Mouse (Mus musculus): ENCODE results near the gene Ldlrad1. TPM values are rescaled to one million over a fixed set of nuclear protein-coding genes. Genes with fewer than 3 reads are reported as not detected.

Ldlrad1 gene
- 0.21 and 0.29 TPM in 2 replicates for polyA plus RNA-seq (2012; rRNA removed)

- WGBS, result 89% methylated on average over 3 of the region's 3 CpGs
- no peak for DNase-seq (ENCODE audit: low read depth, low spot score)
Observed at GRCm38 (mm10) chr4:107208880-107209279, at the start of gene Ldlrad1. TSS of gene Ldlrad1 (plus strand) at chr4:107209180.

- DNase-seq (ENCODE audit: low read depth, low spot score), result no peak
- WGBS, result 84% methylated on average over 8 of the region's 8 CpGs
Observed at GRCm38 (mm10) chr4:107160181-107160580, 48.8 kb upstream of the Ldlrad1 start.

GRCm38 (mm10) chr4:107163341-107163740 is 45.6 kb upstream of the Ldlrad1 start:
- no peak for DNase-seq (ENCODE audit: low read depth, low spot score)
- 87% methylated on average over 10 of the region's 10 CpGs for WGBS

GRCm38 (mm10) chr4:107163756-107164587 is 45.0 kb upstream of the Ldlrad1 start:
- 34% methylated on average over 9 of the region's 9 CpGs for WGBS
- DNase-seq (ENCODE audit: low read depth, low spot score), result no peak

GRCm38 (mm10) chr4:107166700-107167099 is 42.3 kb upstream of the Ldlrad1 start:
- WGBS, result 32% methylated on average over 5 of the region's 5 CpGs

GRCm38 (mm10) chr4:107167798-107168197 is 41.2 kb upstream of the Ldlrad1 start:
- no peak for DNase-seq (ENCODE audit: low read depth, low spot score)
- 85% methylated on average over 5 of the region's 5 CpGs for WGBS

More at GRCm38 (mm10) chr4:107166700-107167099, 42.3 kb upstream of the Ldlrad1 start:
- DNase-seq (ENCODE audit: low read depth, low spot score), result no peak

- DNase-seq (ENCODE audit: low read depth, low spot score), result no peak
- WGBS, result 6% methylated on average over 11 of the region's 11 CpGs
Observed at GRCm38 (mm10) chr4:107177506-107177905, 31.5 kb upstream of the Ldlrad1 start.

- peak; percentile 95 for DNase-seq (ENCODE audit: low read depth, low spot score)
- under 1% methylated on average over 49 of the region's 49 CpGs for WGBS
Observed at GRCm38 (mm10) chr4:107178182-107178829, 30.7 kb upstream of the Ldlrad1 start, which contains the start of gene Tmem59. TSS of gene Tmem59 (plus strand) at chr4:107178399.

- no peak for DNase-seq (ENCODE audit: low read depth, low spot score)
- WGBS, result under 1% methylated on average over 47 of the region's 47 CpGs
Observed at GRCm38 (mm10) chr4:107178830-107179490, 30.0 kb upstream of the Ldlrad1 start, which contains the start of gene Tceanc2. TSS of gene Tceanc2 (minus strand) at chr4:107179116.

GRCm38 (mm10) chr4:107179561-107179960 is 29.4 kb upstream of the Ldlrad1 start:
- under 1% methylated on average over 8 of the region's 8 CpGs for WGBS
- no peak for DNase-seq (ENCODE audit: low read depth, low spot score)

- DNase-seq (ENCODE audit: low read depth, low spot score), result no peak
Observed at GRCm38 (mm10) chr4:107180746-107181145, 28.2 kb upstream of the Ldlrad1 start.

GRCm38 (mm10) chr4:107181866-107182265 is 27.1 kb upstream of the Ldlrad1 start:
- WGBS, result 66% methylated on average over 6 of the region's 6 CpGs

GRCm38 (mm10) chr4:107182796-107183195 is 26.2 kb upstream of the Ldlrad1 start:
- WGBS, result 40% methylated on average over 2 of the region's 2 CpGs
- DNase-seq (ENCODE audit: low read depth, low spot score), result no peak

More at GRCm38 (mm10) chr4:107181866-107182265, 27.1 kb upstream of the Ldlrad1 start:
- no peak for DNase-seq (ENCODE audit: low read depth, low spot score)

- 49% methylated on average over 4 of the region's 4 CpGs for WGBS
- no peak for DNase-seq (ENCODE audit: low read depth, low spot score)
Observed at GRCm38 (mm10) chr4:107183203-107183602, 25.8 kb upstream of the Ldlrad1 start.

GRCm38 (mm10) chr4:107185703-107186102 is 23.3 kb upstream of the Ldlrad1 start:
- no peak for DNase-seq (ENCODE audit: low read depth, low spot score)
- 75% methylated on average over 3 of the region's 3 CpGs for whole genome bisulfite sequencing

- no peak for DNase-seq (ENCODE audit: low read depth, low spot score)
- 95% methylated on average over 3 of the region's 3 CpGs for WGBS
Observed at GRCm38 (mm10) chr4:107193841-107194240, 15.1 kb upstream of the Ldlrad1 start.

GRCm38 (mm10) chr4:107196454-107196853 is 12.5 kb upstream of the Ldlrad1 start:
- no peak for DNase-seq (ENCODE audit: low read depth, low spot score)
- 84% methylated on average over 2 of the region's 2 CpGs for WGBS

- 93% methylated on average over 5 of the region's 5 CpGs for WGBS
- DNase-seq (ENCODE audit: low read depth, low spot score), result no peak
Observed at GRCm38 (mm10) chr4:107198072-107198471, 10.9 kb upstream of the Ldlrad1 start.

- whole genome bisulfite sequencing, result 93% methylated on average over 3 of the region's 3 CpGs
- no peak for DNase-seq (ENCODE audit: low read depth, low spot score)
Observed at GRCm38 (mm10) chr4:107201779-107202178, 7.2 kb upstream of the Ldlrad1 start.

GRCm38 (mm10) chr4:107203001-107203400 is 6.0 kb upstream of the Ldlrad1 start:
- no peak for DNase-seq (ENCODE audit: low read depth, low spot score)
- 66% methylated on average over 7 of the region's 7 CpGs for WGBS
